Mouse (Mus musculus) midbrain, embryonic 11.5 days (tissue): ENCODE measurements around the gene Dqx1. TPM values are rescaled to one million over a fixed set of nuclear protein-coding genes. Genes with fewer than 3 reads are reported as not detected.

Experiments
- ATAC-seq: fragments of 200-750 bp; cut with Nextera tagmentation; 2 replicates; pipeline ENCODE4 v1.8.0; 2017; ENCODE audit warnings: moderate TSS enrichment, moderate library complexity; ENCODE audit not compliant: low FRiP score
- DNase-seq: peaks from one replicate; pipeline ENCODE4 v3.0.0; 2015; ENCODE audit warnings: low spot score; ENCODE audit errors: missing footprints
- H3K27ac ChIP-seq: fragments of 300-500 bp; sonication (generic); 2 replicates; pipeline ENCODE4 v1.5.1; 2014; ENCODE audit warnings: low read depth, low read length
- H3K27me3 ChIP-seq: fragments of 300-500 bp; sonication (generic); 2 replicates; pipeline ENCODE4 v1.6.1; 2014; ENCODE audit warnings: mild to moderate bottlenecking, low read length, moderate library complexity, mixed read lengths; ENCODE audit not compliant: control insufficient read depth, insufficient read depth
- H3K36me3 ChIP-seq: fragments of 300-500 bp; sonication (generic); 2 replicates; pipeline ENCODE4 v1.6.1; 2014; ENCODE audit warnings: mild to moderate bottlenecking, low read length, moderate library complexity, mixed read lengths; ENCODE audit not compliant: control insufficient read depth, insufficient read depth
- H3K4me1 ChIP-seq: fragments of 300-500 bp; sonication (generic); 2 replicates; pipeline ENCODE4 v1.6.1; 2014; ENCODE audit warnings: low read length; ENCODE audit not compliant: control insufficient read depth, insufficient read depth
- H3K4me2 ChIP-seq: fragments of 300-500 bp; sonication (generic); 2 replicates; pipeline ENCODE4 v1.6.1; 2014; ENCODE audit warnings: mild to moderate bottlenecking, moderate library complexity
- H3K4me3 ChIP-seq: fragments of 300-500 bp; sonication (generic); 2 replicates; pipeline ENCODE4 v1.5.1; 2014; ENCODE audit warnings: low read depth, low read length
- H3K9ac ChIP-seq: fragments of 300-500 bp; sonication (generic); 2 replicates; pipeline ENCODE4 v1.6.1; 2014; ENCODE audit warnings: low read length
- H3K9me3 ChIP-seq: fragments of 300-500 bp; sonication (generic); 2 replicates; pipeline ENCODE4 v1.6.1; 2016; ENCODE audit warnings: low read length; ENCODE audit not compliant: control insufficient read depth
- WGBS: fragments of 180-500 bp; shearing (Covaris S2); extraction: QIAGEN DNeasy Blood & Tissue Kit; methylation state at CpG from one replicate; pipeline ENCODE4 v1.1.7; 2014; 5-methylcytosine and 5-hydroxymethylcytosine counted together
- polyA plus RNA-seq: library from polyadenylated mRNA; unstranded; fragments of >200 nt; fragmentation: Nextera tagmentation; extraction: Ambion mirVana; gene quantifications from 2 replicates; pipeline ENCODE4 v1.2.1, GENCODE M21; 2014

The Dqx1 gene
- polyA plus RNA-seq, 1 experiment from 2014 or later: 0.68 TPM

DNA sequence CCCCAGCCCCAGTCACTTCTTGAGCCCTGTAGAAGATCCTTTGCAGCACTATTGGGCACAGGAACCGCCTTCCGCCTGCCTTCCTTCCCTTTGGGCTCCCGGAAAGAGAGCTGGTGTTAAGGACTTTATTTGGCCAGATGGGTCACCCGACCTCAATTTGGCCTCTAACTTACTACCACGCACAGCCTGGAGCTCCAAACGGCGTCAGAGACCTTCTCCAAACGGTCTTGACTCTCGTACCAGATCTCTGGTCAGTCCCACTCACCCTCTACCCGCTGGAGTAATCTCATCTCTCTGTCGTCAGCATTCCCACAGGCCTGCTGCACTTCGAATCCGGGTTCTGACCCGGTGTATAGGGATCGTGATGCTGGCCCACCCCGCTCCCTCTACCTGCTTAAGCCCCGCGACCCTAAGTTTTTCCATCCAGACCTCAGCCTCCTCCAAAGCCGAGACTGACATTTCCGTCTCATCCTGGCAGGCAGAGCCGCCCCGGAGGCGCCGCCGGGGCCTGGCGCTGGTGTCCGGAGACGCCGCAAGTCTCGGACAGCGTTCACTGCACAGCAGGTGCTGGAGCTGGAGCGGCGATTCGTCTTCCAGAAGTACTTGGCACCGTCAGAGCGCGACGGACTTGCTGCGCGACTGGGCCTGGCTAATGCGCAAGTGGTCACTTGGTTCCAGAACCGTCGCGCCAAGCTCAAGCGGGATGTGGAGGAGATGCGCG, 29.7 kb downstream of the Dqx1 start:
- ATAC-seq: no peak
- no peak overlapping the region for H3K9ac ChIP-seq
- H3K4me3 ChIP-seq: peak overlapping the region; percentile 11; the same call in 1 of the 2 replicates
- WGBS: under 1% methylated on average over 47 of the region's 47 CpGs
- 0 out of 2 replicates have a peak, but pooled peaks cover 3% of the 10 kb centered on the region for H3K4me1 ChIP-seq
- H3K4me2 ChIP-seq: peak overlapping the region; percentile 30
- peak; percentile 85 for DNase-seq
- no peaks in the 10 kb centered on the region for H3K9me3 ChIP-seq
- H3K27ac ChIP-seq: no peak overlapping the region
- H3K27me3 ChIP-seq: peaks cover 68% of the 10 kb centered on the region
- no peaks in the 10 kb centered on the region for H3K36me3 ChIP-seq

DNA sequence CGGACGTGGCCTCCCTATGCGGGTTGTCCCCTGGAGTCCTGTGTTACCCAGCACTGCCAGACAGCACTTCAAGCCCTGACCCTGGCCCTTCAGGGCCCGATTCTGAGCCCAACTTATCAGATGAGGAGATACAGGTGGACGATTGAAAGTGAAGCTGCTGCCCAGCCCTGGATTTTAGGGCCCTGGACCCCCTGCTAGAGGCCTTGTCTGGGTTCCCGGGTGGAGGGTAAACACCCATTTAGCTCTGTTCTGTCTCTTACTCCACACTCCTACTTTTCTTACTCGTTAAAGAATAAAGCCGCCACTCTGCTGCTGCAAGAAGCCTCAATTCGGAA, 30.2 kb downstream of the Dqx1 start:
- WGBS: 2% methylated on average over 9 of the region's 9 CpGs
- no peaks in the 10 kb centered on the region for H3K36me3 ChIP-seq
- no peak overlapping the region for H3K9ac ChIP-seq
- H3K27ac ChIP-seq: no peak overlapping the region
- DNase-seq (peak; percentile 94), ATAC-seq (no peak)
- peak overlapping the region; percentile 30; the same call in 1 of the 2 replicates for H3K4me2 ChIP-seq
- peak overlapping the region; percentile 11; the same call in 1 of the 2 replicates for H3K4me3 ChIP-seq
- H3K9me3 ChIP-seq: no peaks in the 10 kb centered on the region
- peaks cover 65% of the 10 kb centered on the region for H3K27me3 ChIP-seq
- 0 out of 2 replicates have a peak, but pooled peaks cover 3% of the 10 kb centered on the region for H3K4me1 ChIP-seq

DNA sequence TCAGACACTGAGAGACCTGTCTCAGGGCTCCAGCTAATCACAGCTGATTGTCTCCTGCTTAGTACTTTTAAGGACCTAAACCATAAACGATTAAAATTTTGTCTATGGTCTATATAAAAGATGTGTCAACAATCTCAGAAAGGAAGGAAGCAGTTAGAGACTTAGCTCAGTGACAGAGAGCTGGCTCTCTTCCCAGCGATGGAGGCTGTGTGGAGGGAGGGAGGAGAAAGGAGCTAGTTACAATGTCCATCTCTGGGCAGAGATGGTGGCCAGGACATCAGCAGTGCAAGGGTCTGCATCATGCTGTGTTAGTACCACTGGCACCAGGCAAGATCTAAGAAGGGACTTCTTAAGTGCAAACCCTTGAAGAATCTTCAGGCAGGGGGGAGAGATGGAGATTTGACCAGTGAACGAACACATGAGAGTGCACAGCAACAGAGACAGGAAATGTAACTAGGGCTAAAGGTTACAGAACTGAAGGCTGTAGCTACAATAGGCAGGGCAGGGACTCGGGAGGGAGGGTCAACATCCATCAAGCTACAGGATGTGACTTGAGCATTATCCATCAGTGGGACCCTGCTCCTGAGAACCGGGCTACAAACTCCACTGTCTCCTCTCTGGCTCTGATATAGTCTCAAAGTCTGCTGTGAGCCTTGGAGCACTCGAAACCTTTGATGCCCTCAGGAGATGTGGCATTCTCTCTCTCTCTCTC, 34.9 kb downstream of the Dqx1 start:
- Histone ChIP-seq H3K4me2 (no peak overlapping the region), H3K9me3 (no peaks in the 10 kb centered on the region), H3K27ac (no peak overlapping the region), H3K4me1 (0 out of 2 replicates have a peak, but pooled peaks cover 2% of the 10 kb centered on the region), H3K4me3 (no peak overlapping the region), H3K9ac (no peak overlapping the region), H3K27me3 (peaks cover 19% of the 10 kb centered on the region), H3K36me3 (no peaks in the 10 kb centered on the region)
- ATAC-seq (no peak), DNase-seq (no peak)
- WGBS: 47% methylated on average over 6 of the region's 6 CpGs

DNA sequence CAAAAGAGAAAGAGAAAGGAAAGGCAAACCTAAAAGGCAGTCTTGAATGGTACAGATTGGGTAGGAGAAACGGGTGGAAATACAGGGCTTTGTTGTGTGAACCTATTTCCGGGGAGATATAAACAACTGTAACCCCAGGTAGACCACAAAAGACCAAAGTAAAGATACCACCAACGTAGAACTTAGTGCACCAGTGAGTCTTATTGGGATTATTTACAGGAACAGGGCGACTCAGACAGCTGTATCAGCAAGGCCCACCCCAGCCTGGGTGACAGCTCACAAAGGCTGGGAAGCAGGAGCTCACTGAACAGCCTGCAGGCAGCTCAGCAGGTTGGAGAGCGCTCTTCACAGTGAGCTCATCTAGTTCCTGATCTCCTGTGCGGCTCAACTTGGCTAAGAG, 38.3 kb downstream of the Dqx1 start:
- no peak for DNase-seq
- 42% methylated on average over 6 of the region's 6 CpGs for WGBS

DNA sequence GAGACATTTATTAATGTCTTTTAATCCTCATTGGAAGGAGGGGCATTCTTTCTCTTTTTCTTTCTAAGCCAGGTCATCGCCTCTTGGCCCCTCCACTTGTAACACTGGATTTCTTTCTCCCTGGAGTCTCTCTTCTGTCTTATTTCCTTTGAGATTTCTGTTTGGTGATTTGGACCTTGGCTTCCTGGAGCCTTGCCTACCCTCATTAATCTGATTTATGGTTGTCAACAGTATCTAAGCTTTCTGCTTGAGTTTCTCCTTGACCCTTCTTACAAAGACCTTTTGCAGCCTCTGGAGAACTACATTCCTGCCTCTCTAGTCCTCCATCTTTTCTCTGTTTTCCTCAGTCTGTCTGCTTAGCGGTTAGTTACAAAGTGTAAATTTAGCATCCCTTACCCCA, 40.8 kb downstream of the Dqx1 start:
- Histone ChIP-seq H3K36me3 (no peaks in the 10 kb centered on the region), H3K9me3 (no peaks in the 10 kb centered on the region), H3K4me1 (peaks cover 11% of the 10 kb centered on the region), H3K27me3 (peaks cover 7% of the 10 kb centered on the region; the same call in 1 of the 2 replicates), H3K4me2 (no peak overlapping the region), H3K27ac (no peak overlapping the region), H3K9ac (no peak overlapping the region), H3K4me3 (no peak overlapping the region)
- 69% methylated on average over 2 of the region's 2 CpGs for WGBS
- ATAC-seq (no peak), DNase-seq (no peak)

More for the DNA sequence above, 38.3 kb downstream of the Dqx1 start:
- Histone ChIP-seq H3K4me2 (no peak overlapping the region), H3K4me3 (no peak overlapping the region), H3K9me3 (no peaks in the 10 kb centered on the region), H3K4me1 (no peaks in the 10 kb centered on the region), H3K36me3 (no peaks in the 10 kb centered on the region), H3K27me3 (no peaks in the 10 kb centered on the region; the same call in 1 of the 2 replicates), H3K9ac (no peak overlapping the region), H3K27ac (no peak overlapping the region)
- no peak for ATAC-seq

DNA sequence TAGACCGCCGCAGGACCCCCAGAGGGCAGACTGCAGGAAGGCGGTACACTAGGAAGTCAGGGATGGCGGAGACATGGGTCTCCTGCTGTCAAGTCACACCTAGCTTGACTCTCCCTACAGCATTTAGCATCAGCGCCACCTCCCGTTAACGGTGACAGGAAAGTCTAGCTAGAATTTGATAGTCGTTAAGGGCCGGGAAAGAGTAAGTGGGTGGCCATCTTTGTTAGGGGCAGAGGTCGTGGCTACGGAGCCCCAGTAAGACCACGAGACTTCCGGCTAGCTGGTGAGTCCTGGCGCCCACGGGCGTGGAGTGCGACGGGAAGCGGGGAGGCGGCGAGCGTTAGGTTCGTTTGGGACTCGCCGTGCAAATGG, 43.7 kb downstream of the Dqx1 start, which contains the start of the genes Ccdc142 and Gm42688:
TSS of gene Ccdc142 (plus strand) at position 286 of the 372 bp plus-strand sequence.
TSS of gene Gm42688 (plus strand) at position 302 of the 372 bp plus-strand sequence.
- DNase-seq: peak; percentile 96
- ATAC-seq: peak; percentile 87
- Histone ChIP-seq H3K27ac (peak within 1 kb of the TSS; percentile 58), H3K4me3 (peak within 1 kb of the TSS; percentile 72), H3K4me2 (peak within 1 kb of the TSS; percentile 99), H3K9ac (peak within 1 kb of the TSS; percentile 75), H3K4me1 (peaks cover 13% of the 10 kb centered on the region), H3K36me3 (no peaks in the 10 kb centered on the region), H3K9me3 (no peaks in the 10 kb centered on the region), H3K27me3 (peaks cover 9% of the 10 kb centered on the region; the same call in 1 of the 2 replicates)
- under 1% methylated on average over 25 of the region's 25 CpGs for WGBS

DNA sequence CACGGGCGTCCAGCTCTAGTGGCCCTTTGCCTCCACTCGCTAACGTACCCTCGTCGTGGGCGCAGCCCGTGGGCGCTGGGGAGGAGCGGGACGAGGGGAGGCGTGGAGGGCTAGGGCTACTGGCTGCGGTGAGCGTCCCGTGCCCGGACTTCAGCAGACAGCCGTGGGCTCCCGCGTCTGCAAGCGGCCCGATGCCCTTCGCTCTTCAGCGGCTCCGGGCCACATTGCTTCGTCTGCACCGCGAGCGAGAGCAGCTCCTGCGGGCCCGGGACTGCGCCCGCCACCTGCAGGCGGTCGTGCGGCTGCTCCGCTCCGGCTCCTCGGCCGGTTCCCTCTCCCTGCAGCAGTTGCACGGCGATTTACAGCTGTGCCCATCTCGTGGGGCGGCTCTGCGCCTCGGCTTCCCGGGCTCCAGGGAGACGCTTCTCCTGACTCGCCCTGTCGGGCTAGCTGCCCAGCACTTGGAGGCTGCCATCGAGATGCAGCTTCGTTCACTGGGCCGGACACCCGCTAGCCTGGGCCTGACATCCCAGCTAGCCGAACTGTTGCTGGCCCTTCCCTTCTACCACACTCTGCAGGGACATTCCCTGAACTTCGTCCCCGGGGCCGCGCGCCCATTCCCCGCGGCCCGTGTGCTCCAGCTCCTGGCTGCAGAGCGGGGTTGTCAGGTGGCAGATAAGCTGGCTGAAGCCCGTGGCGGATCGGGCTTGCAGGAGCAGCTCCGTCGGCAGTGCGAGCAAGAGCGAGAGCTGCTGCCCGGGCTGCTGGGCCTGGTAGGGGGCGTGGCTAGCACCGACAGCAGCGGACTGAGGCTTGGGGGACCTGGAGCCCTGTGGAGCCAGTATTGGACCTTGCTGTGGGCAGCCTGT, 44.3 kb downstream of the Dqx1 start:
- under 1% methylated on average over 74 of the region's 74 CpGs for WGBS

DNA sequence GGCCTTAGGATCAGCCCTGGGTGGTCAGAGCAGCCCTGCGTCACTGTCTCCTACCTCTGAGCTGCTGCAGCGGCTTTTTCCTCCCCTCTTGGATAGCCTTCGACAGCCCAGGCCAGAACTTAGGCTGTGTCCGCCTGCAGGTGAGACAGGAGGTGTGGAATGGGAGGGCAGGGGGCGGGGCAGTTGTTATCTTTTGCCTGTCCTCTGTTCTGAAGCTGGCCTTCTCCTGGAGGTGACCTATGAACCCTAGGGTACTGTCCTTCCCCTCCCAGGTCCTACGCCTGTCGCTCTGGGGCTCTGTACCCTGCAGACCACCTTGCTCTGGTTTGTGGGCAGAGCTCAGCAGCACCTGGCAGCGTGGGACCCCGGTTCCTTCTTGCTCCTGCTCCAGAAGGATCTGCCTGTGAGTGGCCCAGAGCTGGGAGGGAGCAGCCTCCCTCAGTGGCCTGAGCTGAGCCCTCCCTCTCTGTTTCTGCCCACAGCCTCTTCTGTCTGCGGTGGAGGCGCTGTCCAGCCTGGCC, 45.5 kb downstream of the Dqx1 start:
- no peak for DNase-seq
- Histone ChIP-seq H3K9me3 (no peaks in the 10 kb centered on the region), H3K9ac (peak overlapping the region; percentile 5; the same call in 1 of the 2 replicates), H3K4me2 (peak overlapping the region; percentile 99; the same call in 1 of the 2 replicates), H3K4me1 (peaks cover 18% of the 10 kb centered on the region), H3K27ac (no peak overlapping the region), H3K36me3 (no peaks in the 10 kb centered on the region), H3K4me3 (no peak overlapping the region), H3K27me3 (peaks cover 9% of the 10 kb centered on the region; the same call in 1 of the 2 replicates)
- ATAC-seq: no peak
- 47% methylated on average over 11 of the region's 11 CpGs for WGBS

More for the DNA sequence above, 44.3 kb downstream of the Dqx1 start:
- no peaks in the 10 kb centered on the region for H3K36me3 ChIP-seq
- ATAC-seq: peak; percentile 80
- peak overlapping the region; percentile 58 for H3K27ac ChIP-seq
- H3K27me3 ChIP-seq: peaks cover 9% of the 10 kb centered on the region; the same call in 1 of the 2 replicates
- DNase-seq: peak; percentile 98
- H3K4me2 ChIP-seq: peak overlapping the region; percentile 99
- H3K4me1 ChIP-seq: peaks cover 13% of the 10 kb centered on the region
- H3K9me3 ChIP-seq: no peaks in the 10 kb centered on the region
- H3K4me3 ChIP-seq: peak overlapping the region; percentile 72
- peak overlapping the region; percentile 75 for H3K9ac ChIP-seq
